Mouse (Mus musculus): ENCODE data around the gene Aggf1. TPM values are rescaled to one million over a fixed set of nuclear protein-coding genes. Genes with fewer than 3 reads are reported as not detected.

Gene Aggf1
- polyA plus RNA-seq, 1 experiment from 2014 or later = 41.0 TPM

- no peak overlapping the region for H3K27ac ChIP-seq
- H3K36me3 ChIP-seq (replicated peaks) = peaks cover 93% of the 10 kb centered on the region
- DNase-seq (ENCODE audit: extremely low spot score, low spot score) = no peak
- no peaks in the 10 kb centered on the region for H3K27me3 ChIP-seq (ENCODE audit: poor library complexity, severe bottlenecking)
- H3K9me3 ChIP-seq = no peaks in the 10 kb centered on the region
- no peak overlapping the region for H3K4me3 ChIP-seq
- WGBS = 95% methylated on average over 8 of the region's 8 CpGs
- no peaks in the 10 kb centered on the region for H3K4me1 ChIP-seq
These were observed 8.8 kb downstream of the Aggf1 start for GRCm38 (mm10) chr13:95366356-95366755.

GRCm38 (mm10) chr13:95363440-95363839 is 11.7 kb downstream of the Aggf1 start:
- WGBS = 91% methylated on average over 4 of the region's 4 CpGs
- Histone ChIP-seq H3K4me3 (no peak overlapping the region), H3K36me3 (replicated peaks) (peaks cover 93% of the 10 kb centered on the region), H3K27me3 (ENCODE audit: poor library complexity, severe bottlenecking) (no peaks in the 10 kb centered on the region), H3K9me3 (no peaks in the 10 kb centered on the region), H3K27ac (no peak overlapping the region), H3K4me1 (no peaks in the 10 kb centered on the region)
- DNase-seq (ENCODE audit: extremely low spot score, low spot score) = no peak

GRCm38 (mm10) chr13:95358223-95358622 is 16.9 kb downstream of the Aggf1 start:
- Histone ChIP-seq H3K9me3 (no peaks in the 10 kb centered on the region), H3K4me3 (no peak overlapping the region), H3K36me3 (replicated peaks) (peaks cover 100% of the 10 kb centered on the region), H3K4me1 (no peaks in the 10 kb centered on the region), H3K27me3 (ENCODE audit: poor library complexity, severe bottlenecking) (no peaks in the 10 kb centered on the region), H3K27ac (no peak overlapping the region)
- no peak for DNase-seq (ENCODE audit: extremely low spot score, low spot score)
- 94% methylated on average over 2 of the region's 2 CpGs for WGBS

GRCm38 (mm10) chr13:95348476-95348875 is 26.7 kb downstream of the Aggf1 start:
- 95% methylated on average over 3 of the region's 3 CpGs for WGBS
- Histone ChIP-seq H3K27ac (no peak overlapping the region), H3K27me3 (ENCODE audit: poor library complexity, severe bottlenecking) (no peaks in the 10 kb centered on the region), H3K9me3 (no peaks in the 10 kb centered on the region), H3K36me3 (replicated peaks) (peaks cover 47% of the 10 kb centered on the region), H3K4me1 (no peaks in the 10 kb centered on the region), H3K4me3 (no peak overlapping the region)
- DNase-seq (ENCODE audit: extremely low spot score, low spot score) = no peak

GRCm38 (mm10) chr13:95347018-95347696 is 28.0 kb downstream of the Aggf1 start:
- no peak overlapping the region for H3K4me3 ChIP-seq
- WGBS = 38% methylated on average over 8 of the region's 8 CpGs
- peaks cover 34% of the 10 kb centered on the region for H3K36me3 ChIP-seq (replicated peaks)
- no peak overlapping the region for H3K27ac ChIP-seq
- peak; percentile 82 for DNase-seq (ENCODE audit: extremely low spot score, low spot score)
- no peaks in the 10 kb centered on the region for H3K27me3 ChIP-seq (ENCODE audit: poor library complexity, severe bottlenecking)
- H3K4me1 ChIP-seq = no peaks in the 10 kb centered on the region
- H3K9me3 ChIP-seq = no peaks in the 10 kb centered on the region

- Histone ChIP-seq H3K4me3 (no peak overlapping the region), H3K4me1 (no peaks in the 10 kb centered on the region), H3K9me3 (no peaks in the 10 kb centered on the region), H3K36me3 (replicated peaks) (peaks cover 22% of the 10 kb centered on the region), H3K27me3 (ENCODE audit: poor library complexity, severe bottlenecking) (no peaks in the 10 kb centered on the region), H3K27ac (no peak overlapping the region)
- WGBS = 81% methylated on average over 6 of the region's 6 CpGs
- no peak for DNase-seq (ENCODE audit: extremely low spot score, low spot score)
These were observed 29.3 kb downstream of the Aggf1 start for GRCm38 (mm10) chr13:95345869-95346268.

GRCm38 (mm10) chr13:95343470-95343869 is 31.7 kb downstream of the Aggf1 start:
- peaks cover 20% of the 10 kb centered on the region for H3K36me3 ChIP-seq (replicated peaks)
- DNase-seq (ENCODE audit: extremely low spot score, low spot score) = no peak
- H3K4me3 ChIP-seq = no peak overlapping the region
- WGBS = 91% methylated on average over 8 of the region's 8 CpGs
- no peaks in the 10 kb centered on the region for H3K9me3 ChIP-seq
- no peaks in the 10 kb centered on the region for H3K4me1 ChIP-seq
- no peak overlapping the region for H3K27ac ChIP-seq
- no peaks in the 10 kb centered on the region for H3K27me3 ChIP-seq (ENCODE audit: poor library complexity, severe bottlenecking)

GRCm38 (mm10) chr13:95336122-95336677 is 39.0 kb downstream of the Aggf1 start:
- WGBS = 59% methylated on average over 40 of the region's 40 CpGs
- Histone ChIP-seq H3K27me3 (ENCODE audit: poor library complexity, severe bottlenecking) (no peaks in the 10 kb centered on the region), H3K27ac (no peak overlapping the region), H3K9me3 (no peaks in the 10 kb centered on the region; the same call in 1 of the 2 replicates), H3K4me3 (no peak overlapping the region), H3K36me3 (replicated peaks) (peaks cover 69% of the 10 kb centered on the region), H3K4me1 (peaks cover 7% of the 10 kb centered on the region)
- DNase-seq (ENCODE audit: extremely low spot score, low spot score) = no peak

- Histone ChIP-seq H3K27me3 (ENCODE audit: poor library complexity, severe bottlenecking) (no peaks in the 10 kb centered on the region), H3K27ac (no peak overlapping the region), H3K36me3 (replicated peaks) (peaks cover 52% of the 10 kb centered on the region), H3K4me1 (peaks cover 20% of the 10 kb centered on the region), H3K4me3 (no peak overlapping the region), H3K9me3 (no peaks in the 10 kb centered on the region; the same call in 1 of the 2 replicates)
- WGBS = 86% methylated on average over 11 of the region's 11 CpGs
- no peak for DNase-seq (ENCODE audit: extremely low spot score, low spot score)
These were observed 42.9 kb downstream of the Aggf1 start for GRCm38 (mm10) chr13:95332086-95332899.

- H3K9me3 ChIP-seq = no peaks in the 10 kb centered on the region; the same call in 1 of the 2 replicates
- H3K36me3 ChIP-seq (replicated peaks) = peaks cover 36% of the 10 kb centered on the region
- WGBS = 61% methylated on average over 11 of the region's 11 CpGs
- no peak for DNase-seq (ENCODE audit: extremely low spot score, low spot score)
- peaks cover 29% of the 10 kb centered on the region for H3K4me1 ChIP-seq
- no peak overlapping the region for H3K4me3 ChIP-seq
- no peak overlapping the region for H3K27ac ChIP-seq
- no peaks in the 10 kb centered on the region for H3K27me3 ChIP-seq (ENCODE audit: poor library complexity, severe bottlenecking)
These were observed 44.6 kb downstream of the Aggf1 start for GRCm38 (mm10) chr13:95330507-95330906.

- Histone ChIP-seq H3K4me1 (peaks cover 29% of the 10 kb centered on the region), H3K27ac (no peak overlapping the region), H3K9me3 (no peaks in the 10 kb centered on the region), H3K27me3 (ENCODE audit: poor library complexity, severe bottlenecking) (no peaks in the 10 kb centered on the region), H3K4me3 (no peak overlapping the region), H3K36me3 (replicated peaks) (peaks cover 24% of the 10 kb centered on the region)
- DNase-seq (ENCODE audit: extremely low spot score, low spot score) = no peak
- 93% methylated on average over 11 of the region's 11 CpGs for WGBS
These were observed 46.4 kb downstream of the Aggf1 start for GRCm38 (mm10) chr13:95328767-95329166.

- peak overlapping the region; percentile 99 for H3K27ac ChIP-seq
- peaks cover 27% of the 10 kb centered on the region for H3K4me1 ChIP-seq
- peak overlapping the region; percentile 87 for H3K4me3 ChIP-seq
- DNase-seq (ENCODE audit: extremely low spot score, low spot score) = peak; percentile 31
- 7% methylated on average over 5 of the region's 5 CpGs for WGBS
- H3K9me3 ChIP-seq = no peaks in the 10 kb centered on the region
- peaks cover 21% of the 10 kb centered on the region for H3K36me3 ChIP-seq (replicated peaks)
- H3K27me3 ChIP-seq (ENCODE audit: poor library complexity, severe bottlenecking) = no peaks in the 10 kb centered on the region
These were observed 47.8 kb downstream of the Aggf1 start for GRCm38 (mm10) chr13:95327345-95327741.

All from forebrain, embryonic 10.5 days (tissue).